15 mouse cellular contexts compared by ENCODE assay signal in genomic region chr16:44187172-44187571, GRCm38 (mm10).
"Had no signal": no experiment of that assay in that cellular context is flagged by ENCODE, and none has a peak within 500 bp of the region (broad histone marks: within the 10 kb centered on the region; RNA-seq: fewer than 3 reads in every experiment).

No protein-coding gene starts in this region.

- DNase-seq: gastrocnemius, adult 2 months; gastrocnemius, postnatal 14 days; gastrocnemius, postnatal 36 days; heart, adult 18-20 months; heart, postnatal 10 days; kidney, adult 18-20 months; kidney, adult 8-10 months; kidney, postnatal 10 days; kidney, postnatal 25 days; kidney, postnatal 4 days; liver had no signal

- ATAC-seq: hindbrain, postnatal 0 days; inflammation-experienced regulatory T-cells, adult 6 months; intestine, embryonic 15.5 days; intestine, postnatal 0 days had no signal
